Mouse (Mus musculus) thymus, adult 2 months (tissue): ENCODE data around the gene Iqgap2.

Experiments used
- CTCF ChIP-seq: fragments of 200-500 bp; IDR thresholded peaks from 2 replicates; pipeline ENCODE4 v1.5.1; 2012; ENCODE audit warnings: mild to moderate bottlenecking, control low read depth, low read length, moderate library complexity, borderline replicate concordance; ENCODE audit not compliant: control insufficient read depth, poor library complexity, insufficient read depth; ENCODE audit errors: extremely low read depth
- POLR2A ChIP-seq: fragments of 200-500 bp; IDR thresholded peaks from 2 replicates; pipeline ENCODE4 v1.6.1; 2012; ENCODE audit warnings: mild to moderate bottlenecking, low read length, control low read depth, moderate library complexity; ENCODE audit not compliant: control insufficient read depth, poor library complexity, insufficient read depth; ENCODE audit errors: extremely low read depth

DNA sequence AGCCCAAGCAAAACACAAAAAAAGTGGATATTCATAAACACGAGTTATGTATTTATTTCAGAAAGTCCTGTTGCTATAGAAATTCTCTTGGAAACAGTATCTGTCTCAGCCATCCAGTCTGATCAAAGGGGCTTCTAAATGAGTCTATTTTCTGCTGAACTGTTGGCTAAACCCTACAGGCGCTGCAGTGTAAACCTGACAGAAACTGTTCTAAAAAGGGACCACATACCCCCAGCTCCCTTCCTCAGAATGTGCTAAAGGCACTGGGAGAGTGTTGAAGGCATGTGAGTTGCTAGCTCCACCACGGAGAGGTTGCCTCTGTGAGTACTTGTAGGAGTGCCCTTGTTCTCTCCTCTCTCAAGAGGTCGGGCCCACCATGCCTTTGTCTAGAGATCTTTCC is 19.7 kb downstream of the Iqgap2 start:
- no peak for TF ChIP-seq CTCF
- TF ChIP-seq POLR2A = no peak
